Mouse (Mus musculus) embryonic facial prominence, embryonic 12.5 days (tissue): Measurements from ENCODE around the gene Mpv17l. TPM values are rescaled to one million over a fixed set of nuclear protein-coding genes. Genes with fewer than 3 reads are reported as not detected.
A peak's percentile ranks its signal among the peaks of the same experiment; 100 is the strongest.
"Not testable (repeated sequence)": the region's sequence is repeated elsewhere in the genome, so short reads cannot be mapped to it uniquely, and the experiment has no call there.

Experiments used
- ATAC-seq: fragments of 200-750 bp; cut with Nextera tagmentation; 2 replicates; pipeline ENCODE4 v1.8.0; 2017; ENCODE audit not compliant: insufficient number of reproducible peaks, insufficient read depth, low FRiP score, low TSS enrichment
- H3K27ac ChIP-seq: fragments of 300-500 bp; sonication (generic); 2 replicates; pipeline ENCODE4 v1.5.1; 2016; ENCODE audit warnings: mild to moderate bottlenecking
- H3K27me3 ChIP-seq: fragments of 300-500 bp; sonication (generic); 2 replicates; pipeline ENCODE4 v1.6.1; 2016; ENCODE audit warnings: mild to moderate bottlenecking, moderate library complexity
- H3K36me3 ChIP-seq: fragments of 300-500 bp; sonication (generic); 2 replicates; pipeline ENCODE4 v1.6.1; 2016; ENCODE audit warnings: mild to moderate bottlenecking
- H3K4me1 ChIP-seq: fragments of 300-500 bp; sonication (generic); 2 replicates; pipeline ENCODE4 v1.6.1; 2016
- H3K4me2 ChIP-seq: fragments of 300-500 bp; sonication (generic); replicated peaks from 2 replicates; pipeline ENCODE4 v1.6.1; 2016; ENCODE audit warnings: mild to moderate bottlenecking, moderate library complexity
- H3K4me3 ChIP-seq: fragments of 300-500 bp; sonication (generic); 2 replicates; pipeline ENCODE4 v1.5.1; 2016; ENCODE audit warnings: mild to moderate bottlenecking
- H3K9ac ChIP-seq: fragments of 300-500 bp; sonication (generic); 2 replicates; pipeline ENCODE4 v1.6.1; 2016; ENCODE audit warnings: mild to moderate bottlenecking, moderate library complexity
- H3K9me3 ChIP-seq: fragments of 300-500 bp; sonication (generic); 2 replicates; pipeline ENCODE4 v1.6.1; 2016; ENCODE audit warnings: mild to moderate bottlenecking, moderate library complexity
- WGBS: fragments of 180-500 bp; shearing (Covaris S2); methylation state at CpG from one replicate; pipeline ENCODE4 v1.1.7; 2016; 5-methylcytosine and 5-hydroxymethylcytosine counted together
- polyA plus RNA-seq: library from polyadenylated mRNA; unstranded; fragments of >200 nt; fragmentation: Nextera tagmentation; extraction: Ambion mirVana; gene quantifications from 2 replicates; pipeline ENCODE4 v1.2.1, GENCODE M21; 2016

Gene Mpv17l
- polyA plus RNA-seq, 1 experiment from 2014 or later: 3.7 TPM

- H3K4me3 ChIP-seq: peak overlapping the region; percentile 62
- H3K27ac ChIP-seq: no peak overlapping the region
- 3% methylated on average over 34 of the region's 34 CpGs for WGBS
- H3K9me3 ChIP-seq: no peaks in the 10 kb centered on the region
- peak overlapping the region; percentile 99 for H3K4me2 ChIP-seq
- peak overlapping the region; percentile 63 for H3K9ac ChIP-seq
- peak; percentile 71; the same call in 1 of the 2 replicates for ATAC-seq
- H3K4me1 ChIP-seq: peaks cover 9% of the 10 kb centered on the region; the same call in 1 of the 2 replicates
- no peaks in the 10 kb centered on the region for H3K36me3 ChIP-seq
- peaks cover 4% of the 10 kb centered on the region for H3K27me3 ChIP-seq
These were observed 38.0 kb downstream of the Mpv17l start for GRCm38 (mm10) chr16:13940847-13941395.

DNA sequence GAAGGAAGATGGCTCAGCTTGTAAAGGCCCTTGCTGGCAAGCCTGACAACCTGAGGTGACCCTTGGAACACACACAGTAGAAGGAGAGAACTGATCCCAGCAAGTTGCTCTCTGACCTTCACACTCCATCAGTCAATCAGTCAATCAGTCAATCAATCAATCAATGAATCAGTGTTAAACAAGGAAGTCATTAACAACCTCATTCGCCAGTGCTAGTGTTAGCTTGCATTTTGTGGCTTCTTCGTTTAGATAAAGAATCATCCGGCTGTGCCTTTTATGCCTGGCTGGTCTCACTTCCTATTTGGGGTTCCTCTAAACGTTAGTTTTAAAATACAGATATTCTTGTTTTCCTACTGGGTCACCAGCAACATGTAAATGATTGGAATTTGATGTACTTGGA, 41.2 kb downstream of the Mpv17l start:
- Histone ChIP-seq H3K36me3 (no peaks in the 10 kb centered on the region), H3K4me1 (peaks cover 9% of the 10 kb centered on the region; the same call in 1 of the 2 replicates), H3K27ac (no peak overlapping the region), H3K4me2 (no peak overlapping the region), H3K4me3 (no peak overlapping the region), H3K9me3 (no peaks in the 10 kb centered on the region), H3K27me3 (peaks cover 4% of the 10 kb centered on the region), H3K9ac (no peak overlapping the region)
- 48% methylated on average over 4 of the region's 4 CpGs for WGBS
- no peak for ATAC-seq

DNA sequence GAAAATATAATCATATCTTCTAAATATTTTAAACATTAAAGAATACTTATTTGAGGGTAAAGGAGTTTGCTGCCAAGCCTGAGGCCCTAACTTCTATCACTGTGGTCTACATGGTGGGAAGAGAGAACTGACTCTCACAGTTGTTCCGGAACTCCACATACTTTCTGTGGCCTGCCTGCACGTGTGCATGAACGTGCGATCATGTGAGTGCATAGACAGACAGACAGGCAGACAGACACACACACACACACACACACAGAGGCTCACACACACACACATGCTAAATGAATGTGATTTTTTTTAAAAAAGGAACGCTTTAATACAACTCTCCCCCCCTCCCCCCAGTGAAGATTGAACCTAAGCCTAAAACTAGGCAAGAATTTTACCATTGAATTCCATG, 41.8 kb downstream of the Mpv17l start:
- Histone ChIP-seq H3K4me2 (no peak overlapping the region), H3K9me3 (no peaks in the 10 kb centered on the region), H3K27ac (no peak overlapping the region), H3K4me1 (peaks cover 9% of the 10 kb centered on the region; the same call in 1 of the 2 replicates), H3K9ac (no peak overlapping the region), H3K4me3 (no peak overlapping the region), H3K36me3 (no peaks in the 10 kb centered on the region), H3K27me3 (peaks cover 4% of the 10 kb centered on the region)
- no peak for ATAC-seq
- WGBS: 68% methylated on average over 5 of the region's 5 CpGs

DNA sequence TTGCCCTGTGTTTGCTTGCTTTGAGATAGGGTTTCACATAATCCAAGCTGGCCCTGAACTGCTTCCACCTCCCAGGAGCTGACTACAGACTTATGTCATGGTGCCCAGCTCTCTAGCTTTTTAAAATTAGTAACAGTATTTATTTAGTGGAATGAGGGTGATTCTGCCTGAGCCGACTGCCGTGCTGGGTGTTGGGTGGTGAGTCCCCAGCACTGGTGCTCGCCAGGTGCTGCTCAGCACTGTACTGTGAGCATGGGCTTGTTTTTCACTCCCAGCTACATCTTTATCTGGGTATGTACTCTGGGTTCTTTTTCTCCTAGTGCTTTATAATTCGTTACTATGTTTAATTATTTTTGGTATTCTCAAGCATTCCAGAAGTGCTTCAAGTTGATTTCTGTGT, 42.2 kb downstream of the Mpv17l start:
- no peaks in the 10 kb centered on the region for H3K36me3 ChIP-seq
- no peak overlapping the region for H3K27ac ChIP-seq
- no peaks in the 10 kb centered on the region for H3K9me3 ChIP-seq
- peaks cover 9% of the 10 kb centered on the region; the same call in 1 of the 2 replicates for H3K4me1 ChIP-seq
- ATAC-seq: no peak
- no peak overlapping the region for H3K4me3 ChIP-seq
- peaks cover 4% of the 10 kb centered on the region for H3K27me3 ChIP-seq
- WGBS: 55% methylated on average over 4 of the region's 4 CpGs
- no peak overlapping the region for H3K9ac ChIP-seq
- no peak overlapping the region for H3K4me2 ChIP-seq

GRCm38 (mm10) chr16:13946306-13946705, 43.3 kb downstream of the Mpv17l start:
- ATAC-seq: no peak
- H3K4me1 ChIP-seq: peaks cover 3% of the 10 kb centered on the region; the same call in 1 of the 2 replicates
- no peaks in the 10 kb centered on the region for H3K9me3 ChIP-seq
- no peak overlapping the region for H3K27ac ChIP-seq
- 91% methylated on average over 1 of the region's 1 CpGs for WGBS
- H3K9ac ChIP-seq: no peak overlapping the region
- H3K4me2 ChIP-seq: no peak overlapping the region
- H3K4me3 ChIP-seq: no peak overlapping the region
- H3K36me3 ChIP-seq: no peaks in the 10 kb centered on the region
- peaks cover 1% of the 10 kb centered on the region; the same call in 1 of the 2 replicates for H3K27me3 ChIP-seq

GRCm38 (mm10) chr16:13951245-13951644, 48.3 kb downstream of the Mpv17l start:
- Histone ChIP-seq H3K9me3 (no peaks in the 10 kb centered on the region), H3K27ac (no peak overlapping the region), H3K27me3 (no peaks in the 10 kb centered on the region), H3K4me1 (no peaks in the 10 kb centered on the region), H3K9ac (no peak overlapping the region), H3K4me3 (no peak overlapping the region), H3K4me2 (no peak overlapping the region), H3K36me3 (no peaks in the 10 kb centered on the region)
- ATAC-seq: no peak
- 78% methylated on average over 3 of the region's 3 CpGs for WGBS

DNA sequence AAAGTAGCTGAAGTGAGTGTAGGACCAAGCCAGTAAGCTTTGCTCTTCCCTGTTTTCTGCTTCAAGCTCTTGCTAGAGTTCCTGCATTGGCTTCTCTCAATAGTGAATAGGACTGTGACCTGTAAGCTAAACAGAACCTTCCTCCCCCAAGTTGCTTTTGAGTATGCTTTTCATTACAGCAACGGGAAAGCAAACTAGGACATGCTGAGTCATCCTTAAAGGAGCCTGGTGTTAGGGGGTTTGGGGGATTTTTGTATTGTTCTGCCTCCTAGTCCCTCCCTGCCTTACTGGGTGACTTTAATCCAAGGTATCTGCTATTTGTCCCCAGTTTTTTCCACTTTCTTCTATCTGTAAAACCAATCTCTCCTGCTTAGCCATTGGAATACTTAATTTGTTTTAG, 59.1 kb downstream of the Mpv17l start:
- Histone ChIP-seq H3K4me3 (no peak overlapping the region), H3K9me3 (no peaks in the 10 kb centered on the region), H3K4me1 (no peaks in the 10 kb centered on the region), H3K36me3 (no peaks in the 10 kb centered on the region), H3K27me3 (no peaks in the 10 kb centered on the region), H3K4me2 (no peak overlapping the region), H3K27ac (no peak overlapping the region), H3K9ac (no peak overlapping the region)
- WGBS: 21% methylated on average over 1 of the region's 1 CpGs
- ATAC-seq: no peak

DNA sequence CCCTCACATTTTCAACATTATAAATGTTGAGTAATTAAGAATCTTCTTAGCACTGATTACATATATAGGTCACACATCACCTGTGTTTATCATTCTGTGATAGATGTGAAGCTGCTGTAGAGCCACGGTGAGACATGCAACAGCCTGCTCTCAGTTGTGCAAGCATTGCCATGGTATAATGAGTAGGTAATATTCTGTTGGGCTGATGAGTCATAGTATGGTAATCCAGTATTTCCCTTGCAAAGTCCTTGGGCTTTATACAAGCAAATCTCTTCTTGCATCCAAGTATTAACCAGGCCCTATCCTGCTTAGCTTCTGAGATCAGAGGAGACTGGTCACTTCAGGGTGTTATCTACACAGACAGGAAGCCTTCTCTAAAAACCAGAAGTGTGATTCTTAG, 66.1 kb downstream of the Mpv17l start:
- 91% methylated on average over 1 of the region's 1 CpGs for WGBS
- Histone ChIP-seq H3K4me1 (no peaks in the 10 kb centered on the region), H3K27me3 (no peaks in the 10 kb centered on the region), H3K9ac (no peak overlapping the region), H3K9me3 (no peaks in the 10 kb centered on the region), H3K4me2 (no peak overlapping the region), H3K27ac (no peak overlapping the region), H3K4me3 (no peak overlapping the region), H3K36me3 (no peaks in the 10 kb centered on the region)
- no peak for ATAC-seq

DNA sequence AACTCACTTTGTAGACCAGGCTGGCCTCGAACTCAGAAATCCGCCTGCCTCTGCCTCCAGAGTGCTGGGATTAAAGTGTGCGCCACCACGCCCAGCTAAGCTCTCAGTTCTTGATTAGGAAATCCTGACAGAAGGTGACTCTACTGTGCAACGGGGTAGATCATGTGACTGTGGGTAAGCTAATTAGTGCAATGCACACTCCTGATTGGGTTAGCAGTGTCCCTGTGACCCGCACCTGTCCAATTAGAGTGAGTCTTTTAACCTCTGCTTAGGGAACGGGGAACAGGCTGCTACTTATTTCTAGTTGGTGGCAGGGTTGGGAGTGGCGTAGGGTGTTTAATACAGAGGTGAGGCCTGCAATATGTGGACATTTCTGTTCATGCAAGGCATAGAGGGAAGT, 69.1 kb downstream of the Mpv17l start:
- Histone ChIP-seq H3K4me2 (no peak overlapping the region), H3K27ac (no peak overlapping the region), H3K36me3 (no peaks in the 10 kb centered on the region), H3K9me3 (no peaks in the 10 kb centered on the region), H3K4me1 (no peaks in the 10 kb centered on the region), H3K9ac (no peak overlapping the region), H3K4me3 (no peak overlapping the region), H3K27me3 (no peaks in the 10 kb centered on the region)
- ATAC-seq: no peak
- 86% methylated on average over 8 of the region's 8 CpGs for WGBS

DNA sequence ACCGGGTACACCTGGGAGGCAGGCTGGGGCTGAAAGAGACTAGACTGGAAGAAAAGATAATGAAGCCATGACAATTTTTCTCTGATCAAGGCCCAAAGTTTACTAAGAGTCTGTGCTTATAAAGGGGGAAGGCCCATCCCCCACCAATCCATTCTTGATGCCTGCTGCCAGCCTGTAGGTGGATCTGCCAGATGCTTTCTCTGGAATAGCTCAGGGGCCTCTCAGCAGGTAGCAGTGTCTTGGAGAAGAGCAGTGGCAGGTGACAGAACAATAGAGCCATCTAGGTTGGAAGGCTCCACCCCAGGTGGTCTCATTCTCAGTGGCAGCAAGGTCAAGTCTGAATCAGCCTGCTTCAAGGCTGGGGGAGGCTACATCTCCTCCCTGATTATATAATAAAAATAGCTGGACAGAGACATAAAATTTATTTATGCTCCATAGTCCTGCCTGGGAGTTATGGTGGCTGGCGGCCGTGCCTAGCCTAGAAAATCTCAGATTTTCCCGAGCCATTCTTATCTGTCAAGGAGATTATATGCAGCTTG, 73.5 kb downstream of the Mpv17l start:
- WGBS: 69% methylated on average over 4 of the region's 4 CpGs
- H3K4me2 ChIP-seq, ATAC-seq, H3K4me1 ChIP-seq, H3K27me3 ChIP-seq, H3K9ac ChIP-seq, H3K36me3 ChIP-seq, H3K9me3 ChIP-seq, H3K4me3 ChIP-seq, H3K27ac ChIP-seq: not testable (repeated sequence)

DNA sequence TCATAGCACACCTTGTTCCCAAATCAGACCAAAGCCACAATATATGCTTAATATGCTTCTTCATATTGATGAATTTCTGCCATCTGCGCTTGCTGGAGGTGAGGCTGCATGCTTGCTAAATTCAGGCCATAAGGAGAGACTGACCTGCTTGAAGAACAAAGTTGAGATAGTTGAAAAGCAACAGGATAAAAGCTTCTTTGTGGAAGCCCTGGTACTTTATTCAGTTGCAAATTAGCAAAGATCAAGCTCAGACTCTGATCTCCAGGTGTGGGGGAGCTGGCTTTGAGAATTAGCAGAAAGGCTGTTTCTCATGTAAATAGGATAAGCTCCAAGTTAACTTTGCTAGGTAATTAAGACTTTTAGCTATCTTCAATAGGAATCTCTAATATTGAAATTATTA, 74.1 kb downstream of the Mpv17l start:
- not testable (repeated sequence) for H3K9me3 ChIP-seq, H3K36me3 ChIP-seq, H3K27ac ChIP-seq, ATAC-seq, H3K4me2 ChIP-seq, H3K9ac ChIP-seq, H3K4me3 ChIP-seq, H3K4me1 ChIP-seq, H3K27me3 ChIP-seq
- 53% methylated on average over 1 of the region's 1 CpGs for WGBS

DNA sequence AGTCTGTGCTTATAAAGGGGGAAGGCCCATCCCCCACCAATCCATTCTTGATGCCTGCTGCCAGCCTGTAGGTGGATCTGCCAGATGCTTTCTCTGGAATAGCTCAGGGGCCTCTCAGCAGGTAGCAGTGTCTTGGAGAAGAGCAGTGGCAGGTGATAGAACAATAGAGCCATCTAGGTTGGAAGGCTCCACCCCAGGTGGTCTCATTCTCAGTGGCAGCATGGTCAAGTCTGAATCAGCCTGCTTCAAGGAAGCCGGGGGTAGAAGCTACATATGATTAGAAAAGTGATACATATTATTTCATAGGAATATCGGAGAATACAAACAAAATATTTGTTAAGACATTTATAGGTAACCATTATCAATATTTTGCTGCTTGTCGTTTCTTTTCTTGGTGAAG, 78.8 kb downstream of the Mpv17l start:
- not testable (repeated sequence) for H3K4me3 ChIP-seq, H3K9me3 ChIP-seq, ATAC-seq, H3K27me3 ChIP-seq, H3K4me2 ChIP-seq, H3K27ac ChIP-seq, H3K4me1 ChIP-seq, H3K36me3 ChIP-seq, H3K9ac ChIP-seq
- 72% methylated on average over 3 of the region's 3 CpGs for WGBS
